Mouse (Mus musculus): ENCODE measurements at regions not wholly inside any gene's neighbourhood (a gene's known extent, or its start where the extent isn't known, plus 50 kb on each side); places are given as distances from the start of the nearest gene placed in this dataset.
"Not testable (repeated sequence)": the region's sequence is repeated elsewhere in the genome, so short reads cannot be mapped to it uniquely, and the experiment has no call there.

- intact Hi-C loops (cut with DNase I), result no loop called here
- DNase-seq, result no peak
Measured at GRCm38 (mm10) chr6:53233777-53234176, 53.3 kb upstream of the Creb5 start.

- intact Hi-C loops (cut with DNase I), result no loop called here
- DNase-seq, result no peak
Measured at GRCm38 (mm10) chr6:53232616-53233015, 54.5 kb upstream of the Creb5 start.

- intact Hi-C loops (cut with DNase I), result no loop called here
Measured at GRCm38 (mm10) chr6:53229350-53229749, 57.7 kb upstream of the Creb5 start.

GRCm38 (mm10) chr6:53222104-53222503 is 65.0 kb upstream of the Creb5 start:
- intact Hi-C loops (cut with DNase I), result no loop called here

More at GRCm38 (mm10) chr6:53229350-53229749, 57.7 kb upstream of the Creb5 start:
- DNase-seq, result no peak

GRCm38 (mm10) chr6:53221668-53222005 is 65.4 kb upstream of the Creb5 start:
- intact Hi-C loops (cut with DNase I), result no loop called here
- no peak for DNase-seq

More at GRCm38 (mm10) chr6:53222104-53222503, 65.0 kb upstream of the Creb5 start:
- no peak for DNase-seq

GRCm38 (mm10) chr6:53220784-53221667 is 66.0 kb upstream of the Creb5 start:
- no peak for DNase-seq
- intact Hi-C loops (cut with DNase I), result no loop called here

GRCm38 (mm10) chr6:53218871-53219286 is 68.2 kb upstream of the Creb5 start:
- DNase-seq, result peak; percentile 14 to 32
- intact Hi-C loops (cut with DNase I), result no loop called here

GRCm38 (mm10) chr6:53217234-53218015 is 69.6 kb upstream of the Creb5 start:
- peak; percentile 37 to 52 for DNase-seq
- intact Hi-C loops (cut with DNase I), result loop anchor here (2.0 kb wide), 1 partner anchor 503 kb away; no protein-coding TSS in a partner anchor

- intact Hi-C loops (cut with DNase I), result loop anchor here (2.0 kb wide), 1 partner anchor 504 kb away; no protein-coding TSS in a partner anchor
- DNase-seq, result no peak
Measured at GRCm38 (mm10) chr6:53216715-53217114, 70.4 kb upstream of the Creb5 start.

GRCm38 (mm10) chr6:53211420-53211819 is 75.7 kb upstream of the Creb5 start:
- no peak for DNase-seq
- intact Hi-C loops (cut with DNase I), result no loop called here

GRCm38 (mm10) chr6:53209398-53209797 is 77.7 kb upstream of the Creb5 start:
- DNase-seq, result no peak
- intact Hi-C loops (cut with DNase I), result no loop called here

- intact Hi-C loops (cut with DNase I), result no loop called here
Measured at GRCm38 (mm10) chr6:53208474-53208873, 78.6 kb upstream of the Creb5 start.

GRCm38 (mm10) chr6:53207781-53208180 is 79.3 kb upstream of the Creb5 start:
- no peak for DNase-seq
- intact Hi-C loops (cut with DNase I), result no loop called here

More at GRCm38 (mm10) chr6:53208474-53208873, 78.6 kb upstream of the Creb5 start:
- DNase-seq, result no peak

GRCm38 (mm10) chr6:53207361-53207760 is 79.7 kb upstream of the Creb5 start:
- intact Hi-C loops (cut with DNase I), result no loop called here
- no peak for DNase-seq

GRCm38 (mm10) chr6:53201281-53201956 is 85.7 kb upstream of the Creb5 start:
- DNase-seq, result no peak
- intact Hi-C loops (cut with DNase I), result no loop called here

GRCm38 (mm10) chr6:53199474-53199873 is 87.6 kb upstream of the Creb5 start:
- intact Hi-C loops (cut with DNase I), result no loop called here
- DNase-seq, result no peak

- intact Hi-C loops (cut with DNase I); DNase-seq: not testable (repeated sequence)
Measured at GRCm38 (mm10) chr6:53182131-53182530, 104.9 kb upstream of the Creb5 start.

GRCm38 (mm10) chr6:53164423-53164841 is 96.0 kb upstream of the Jazf1 start:
- peak; percentile 7 to 8 for DNase-seq
- intact Hi-C loops (cut with DNase I), result loop anchor here (5.0 kb wide), 1 partner anchor 558 kb away; no protein-coding TSS in a partner anchor

- DNase-seq, result no peak
- intact Hi-C loops (cut with DNase I), result loop anchor here (5.0 kb wide), 1 partner anchor 559 kb away; no protein-coding TSS in a partner anchor
Measured at GRCm38 (mm10) chr6:53163091-53163490, 94.7 kb upstream of the Jazf1 start.

- DNase-seq, result no peak
- intact Hi-C loops (cut with DNase I), result loop anchor here (5.0 kb wide), 1 partner anchor 561 kb away; no protein-coding TSS in a partner anchor
Measured at GRCm38 (mm10) chr6:53161627-53162026, 93.2 kb upstream of the Jazf1 start.

GRCm38 (mm10) chr6:53154621-53155020 is 86.2 kb upstream of the Jazf1 start:
- intact Hi-C loops (cut with DNase I), result no loop called here
- no peak for DNase-seq

Measured in heart, postnatal 36 days (tissue).